Mouse (Mus musculus) adrenal gland, postnatal 25 days (tissue): ENCODE measurements around the gene Dhtkd1. TPM values are rescaled to one million over a fixed set of nuclear protein-coding genes. Genes with fewer than 3 reads are reported as not detected.

ENCODE experiments used
- DNase-seq: peaks from one replicate; pipeline ENCODE4 v3.0.0; 2021; ENCODE audit warnings: mixed read lengths
- total RNA-seq: library from RNA; stranded (reverse); gene quantifications from 2 replicates; pipeline ENCODE4 v1.2.3, GENCODE M21; 2021

Dhtkd1 gene
- total RNA-seq, 1 experiment from 2014 or later: 15.7 TPM

DNA sequence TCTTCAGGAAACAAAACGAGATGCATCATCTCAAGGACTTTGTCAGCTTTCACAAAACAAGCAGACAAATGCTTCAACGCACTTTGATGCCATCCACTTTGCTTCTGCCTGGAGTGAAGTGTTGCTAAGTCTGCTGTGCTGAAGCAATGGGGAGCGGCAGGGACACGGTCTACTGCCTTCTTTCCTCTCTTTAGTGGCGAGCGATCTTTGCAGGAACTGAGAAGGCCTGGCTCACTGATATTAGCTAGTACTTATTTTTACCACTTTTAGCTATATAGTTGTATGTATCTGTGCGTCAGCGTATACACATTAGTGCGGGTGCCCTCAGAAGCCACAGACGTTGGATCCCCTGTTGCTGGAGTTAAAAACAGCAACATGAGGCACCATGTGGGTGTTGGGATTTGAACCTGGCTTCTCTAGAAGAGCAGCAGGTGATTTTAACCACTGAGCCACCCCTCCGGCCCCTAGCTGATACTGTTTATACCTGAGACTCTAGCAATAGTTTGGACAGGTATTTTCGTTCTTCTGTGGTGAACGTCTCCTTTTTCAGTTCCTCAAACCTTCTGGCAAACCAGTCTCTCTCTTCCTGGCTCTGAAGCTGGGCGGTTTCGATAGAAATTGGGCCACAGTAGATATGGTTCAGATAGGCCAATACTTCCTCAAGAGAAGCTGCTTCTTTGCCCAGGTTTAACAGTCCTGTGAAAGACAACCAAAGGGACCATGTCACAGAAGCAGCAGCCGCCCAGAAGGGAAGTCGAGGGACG is 12.1 kb downstream of the Dhtkd1 start:
- no peak for DNase-seq

DNA sequence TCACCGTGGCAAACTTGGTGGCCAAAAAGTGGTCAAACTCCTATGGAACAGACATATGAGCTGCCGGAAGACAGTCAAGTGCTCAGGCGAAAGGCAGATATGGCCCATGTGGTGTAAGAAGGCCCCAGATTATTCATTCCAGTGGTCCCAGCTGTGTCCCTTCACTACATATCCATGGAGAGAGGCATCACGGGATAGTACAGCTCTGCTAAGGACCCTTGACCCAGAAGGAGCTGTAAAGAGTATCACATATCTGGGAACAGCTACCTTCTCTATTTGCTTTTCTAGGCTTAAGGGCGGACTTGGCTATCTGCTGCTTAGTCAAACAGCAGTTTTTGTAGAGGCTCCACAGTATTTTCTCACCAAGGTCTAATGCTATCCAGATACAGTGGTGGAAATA is 12.8 kb downstream of the Dhtkd1 start:
- no peak for DNase-seq

DNA sequence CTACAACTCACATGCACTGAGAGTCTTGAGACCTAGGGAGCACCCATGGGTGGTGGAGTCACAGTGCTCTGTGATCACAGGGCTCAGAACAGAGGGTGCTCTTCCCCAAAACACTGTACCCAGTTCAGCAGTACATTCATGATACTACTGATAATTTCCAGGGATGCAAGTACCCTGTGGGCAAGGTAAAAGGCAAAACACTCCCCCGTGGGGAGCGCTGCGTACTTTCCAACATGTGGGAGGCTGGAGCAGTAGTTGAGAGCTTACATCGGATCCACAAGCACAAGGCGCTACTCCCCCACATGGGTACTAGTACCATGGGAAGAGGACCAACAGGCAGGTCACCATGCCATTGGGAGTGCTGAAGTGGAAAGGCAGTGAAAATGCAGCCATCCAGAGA is 15.1 kb downstream of the Dhtkd1 start:
- DNase-seq: no peak

DNA sequence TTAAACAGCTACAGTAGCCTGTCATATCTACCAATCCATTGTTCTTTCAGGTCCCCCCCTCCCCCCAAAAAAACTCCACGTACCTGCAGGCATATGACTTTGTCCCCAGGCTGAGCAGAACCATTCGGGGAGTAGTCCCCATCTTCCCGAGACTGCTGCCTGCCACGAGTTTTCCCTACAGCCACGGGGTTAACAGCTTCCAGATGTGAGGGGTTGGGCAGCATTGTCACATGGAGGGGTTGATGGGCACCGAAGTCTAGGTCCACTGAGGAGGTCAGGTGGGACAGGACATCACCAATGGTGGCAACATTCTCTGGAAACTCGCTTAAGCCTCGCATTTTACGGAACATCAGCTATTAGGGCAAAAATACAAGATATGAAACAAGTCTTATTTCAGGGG is 18.8 kb downstream of the Dhtkd1 start:
- no peak for DNase-seq

DNA sequence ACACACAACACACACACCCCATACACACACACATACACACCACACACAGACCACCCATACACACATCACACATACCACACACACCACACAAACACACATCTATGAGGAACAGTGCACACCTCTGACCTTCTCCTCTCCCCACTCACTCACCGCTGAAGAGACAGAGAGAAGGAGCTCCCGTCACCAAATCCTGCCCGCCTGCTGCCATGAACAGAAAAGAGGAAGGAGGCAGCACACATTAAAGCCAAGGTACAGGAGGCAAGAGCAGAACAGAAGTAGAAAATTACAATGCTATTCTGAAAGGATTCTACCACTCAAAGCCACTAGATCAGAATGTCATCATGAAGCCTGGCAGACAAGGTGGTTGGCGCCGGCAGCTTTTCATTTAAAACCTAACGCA is 19.8 kb downstream of the Dhtkd1 start:
- DNase-seq: no peak

DNA sequence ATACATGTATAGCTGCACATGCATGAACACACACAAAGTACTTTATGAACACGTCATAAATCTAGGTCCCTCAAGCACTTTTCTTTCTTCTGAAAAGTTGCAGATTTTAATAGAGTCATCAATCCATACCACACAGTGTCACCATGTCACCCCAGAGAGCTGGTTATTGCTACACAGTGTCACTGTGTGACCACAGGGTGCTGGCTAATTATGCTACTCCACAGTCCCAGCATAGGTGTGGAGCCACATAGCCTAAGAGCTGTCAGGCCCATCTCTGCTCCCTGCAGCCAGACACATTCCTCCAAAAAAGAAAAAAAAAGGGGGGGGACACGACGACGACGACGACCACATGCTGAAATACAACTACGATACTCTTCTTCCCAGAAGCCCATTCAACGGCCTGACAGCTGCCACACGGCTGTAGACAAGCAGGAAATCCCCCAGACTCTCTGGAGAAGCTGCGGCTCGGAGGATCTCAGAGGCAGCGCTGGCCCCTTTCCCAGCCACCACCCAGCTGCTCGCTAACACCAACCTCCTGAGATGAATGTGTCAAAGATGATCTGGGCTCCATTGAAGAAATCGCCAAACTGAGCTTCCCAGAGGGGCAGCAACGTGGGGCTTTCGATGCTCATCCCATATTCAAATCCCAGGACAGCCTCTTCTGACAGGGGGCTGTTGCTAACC is 31.2 kb downstream of the Dhtkd1 start:
- DNase-seq: no peak

DNA sequence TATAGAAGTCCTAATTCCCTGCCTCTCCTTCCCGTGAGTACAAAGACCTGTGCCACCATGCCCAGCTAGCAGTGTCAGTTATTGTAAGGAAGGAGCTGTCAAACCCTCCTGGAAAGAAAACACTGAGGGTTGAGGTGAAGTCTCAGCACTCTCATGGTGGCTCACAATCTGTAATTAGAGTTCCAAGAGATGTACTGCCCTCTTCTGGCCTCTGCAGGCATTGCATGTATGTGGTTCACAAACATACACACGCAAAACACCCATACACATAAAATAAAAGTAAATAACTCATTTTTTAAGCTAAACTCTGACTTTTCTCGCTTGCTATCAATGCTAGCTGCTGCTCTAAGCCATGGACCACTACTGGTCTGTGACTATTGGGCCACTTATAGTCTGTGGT is 36.0 kb downstream of the Dhtkd1 start:
- peak; percentile 48 for DNase-seq

DNA sequence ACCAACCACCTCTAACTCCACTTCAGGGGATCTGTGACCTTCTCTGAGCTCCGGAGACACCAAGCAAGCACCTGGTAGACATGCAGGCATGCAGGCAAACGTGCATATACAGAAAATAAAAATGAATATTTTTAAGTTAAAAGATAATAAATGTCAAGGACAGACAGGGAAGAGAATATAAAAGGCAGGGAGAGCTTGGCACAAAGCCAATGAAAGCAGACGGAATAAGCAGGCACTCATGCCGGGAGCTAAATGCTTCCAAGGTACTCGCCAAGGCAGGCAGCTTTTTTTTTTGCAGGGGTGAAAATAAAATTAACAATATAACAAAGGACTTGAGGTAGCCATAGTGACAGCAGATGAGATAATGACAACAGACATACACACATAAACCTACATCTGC is 36.5 kb downstream of the Dhtkd1 start:
- peak; percentile 58 for DNase-seq

DNA sequence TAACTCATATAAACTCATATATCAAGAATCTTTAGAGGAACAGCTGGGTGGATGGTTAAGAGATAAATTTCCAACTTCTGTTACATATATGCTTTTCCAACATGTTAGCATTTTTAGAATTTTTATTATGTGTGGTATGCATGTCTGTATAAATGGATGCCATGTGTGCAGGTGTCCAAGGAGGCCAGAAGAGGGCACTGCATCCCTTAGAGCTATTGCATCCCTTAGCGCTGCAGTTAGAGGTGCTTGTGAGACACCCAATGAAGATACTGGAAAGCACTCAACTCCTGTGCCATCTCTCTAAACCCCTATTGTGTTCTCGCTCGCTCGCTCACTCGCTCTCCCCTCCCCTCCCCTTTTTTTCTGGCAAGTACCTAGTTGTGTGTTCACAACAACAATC is 42.4 kb downstream of the Dhtkd1 start:
- DNase-seq: no peak

DNA sequence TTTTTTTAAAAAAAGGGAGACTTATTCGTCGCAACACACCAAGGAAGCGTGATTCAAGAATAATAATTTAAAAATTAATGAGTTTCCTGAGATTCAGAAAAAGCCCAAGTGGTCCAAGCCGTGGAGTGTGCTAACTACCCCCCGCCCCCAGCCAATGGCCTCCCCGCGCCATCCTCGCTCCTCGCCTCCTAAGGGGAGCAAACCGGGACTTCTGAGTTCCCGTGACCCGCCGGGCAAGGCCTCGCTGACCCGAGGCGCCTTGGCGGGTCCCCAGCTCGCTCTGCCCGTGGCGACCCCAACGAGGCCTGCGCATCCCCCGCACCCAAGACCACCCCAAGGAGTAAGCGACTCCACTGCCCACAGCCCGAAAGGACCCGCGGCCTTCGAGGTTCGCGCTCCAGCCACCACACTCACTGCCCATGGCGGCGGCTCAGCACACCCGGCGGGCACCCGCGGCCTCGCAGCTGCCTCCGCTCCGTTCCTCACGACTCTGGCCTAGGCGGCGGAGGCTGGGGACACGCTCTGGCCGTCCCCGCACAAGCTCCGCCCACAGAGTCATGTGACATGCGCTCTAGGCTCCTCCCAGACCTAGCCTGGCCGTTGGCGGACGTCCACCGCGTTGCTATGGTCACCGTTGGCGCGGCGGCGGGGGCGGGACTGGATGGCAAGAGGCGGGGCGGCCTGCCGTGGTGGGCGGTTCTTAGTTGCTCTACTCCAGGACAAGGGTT is 47.6 kb downstream of the Dhtkd1 start, which contains the start of gene Sec61a2:
Gene Sec61a2 (minus strand): TSS at position 590 of the 728 bp plus-strand sequence.
- peak; percentile 100 for DNase-seq

DNA sequence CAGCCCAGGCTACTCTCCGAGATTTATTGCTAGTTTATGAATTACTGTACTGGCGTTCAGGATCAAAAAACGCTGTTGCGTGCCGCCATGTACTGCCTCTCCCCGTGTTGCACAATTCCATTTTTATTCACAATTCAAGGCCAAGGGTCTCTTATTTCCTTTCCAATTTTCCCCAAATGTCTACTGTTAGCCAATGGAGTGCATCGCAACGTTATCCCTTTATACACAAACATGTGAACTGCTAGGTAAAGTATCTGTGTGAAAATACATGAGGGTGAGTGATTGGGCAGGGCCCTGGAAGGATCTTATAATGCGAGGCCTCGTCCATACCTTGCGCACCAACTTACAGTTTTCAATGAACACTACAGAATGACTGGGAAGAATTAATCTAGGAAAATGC is 48.3 kb downstream of the Dhtkd1 start:
- no peak for DNase-seq

DNA sequence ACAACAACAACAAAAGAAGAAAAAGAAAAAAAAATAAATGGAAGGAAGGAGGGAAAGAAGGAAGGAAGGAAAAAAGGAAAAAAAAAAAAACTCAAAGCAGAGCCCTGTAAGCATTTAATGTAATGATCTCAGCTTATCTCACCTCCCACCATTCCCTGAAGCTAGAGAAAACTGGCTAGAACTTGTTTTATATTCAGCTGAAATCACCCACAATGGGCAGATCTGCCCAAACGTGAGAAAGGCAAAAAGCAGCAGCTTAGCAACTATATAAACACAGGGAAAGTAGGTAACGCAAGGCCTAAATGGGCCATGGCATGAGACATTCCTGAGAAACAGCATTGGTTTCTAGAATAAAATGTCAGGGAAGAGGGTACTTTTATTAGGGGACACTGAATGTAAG is 53.2 kb downstream of the Dhtkd1 start:
- DNase-seq: no peak

DNA sequence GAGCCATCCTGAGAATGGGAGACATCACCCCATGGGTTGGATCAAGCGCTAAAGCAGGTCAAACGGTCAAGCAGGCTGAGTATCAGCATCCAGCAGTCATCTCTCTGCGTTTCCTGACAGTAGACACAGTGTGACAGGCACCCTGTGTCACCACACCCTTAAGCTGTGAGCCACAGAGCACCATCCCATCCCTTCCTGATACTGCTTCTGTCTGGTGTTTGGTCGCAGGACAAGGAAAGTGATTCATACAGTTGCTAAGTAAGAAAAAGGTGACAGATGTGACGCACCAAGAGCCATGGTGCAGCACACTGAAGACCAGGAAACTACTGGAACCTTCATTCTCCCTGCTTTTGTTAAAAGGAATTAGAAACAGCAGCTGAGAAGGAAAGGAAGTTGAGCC is 53.7 kb downstream of the Dhtkd1 start:
- no peak for DNase-seq

DNA sequence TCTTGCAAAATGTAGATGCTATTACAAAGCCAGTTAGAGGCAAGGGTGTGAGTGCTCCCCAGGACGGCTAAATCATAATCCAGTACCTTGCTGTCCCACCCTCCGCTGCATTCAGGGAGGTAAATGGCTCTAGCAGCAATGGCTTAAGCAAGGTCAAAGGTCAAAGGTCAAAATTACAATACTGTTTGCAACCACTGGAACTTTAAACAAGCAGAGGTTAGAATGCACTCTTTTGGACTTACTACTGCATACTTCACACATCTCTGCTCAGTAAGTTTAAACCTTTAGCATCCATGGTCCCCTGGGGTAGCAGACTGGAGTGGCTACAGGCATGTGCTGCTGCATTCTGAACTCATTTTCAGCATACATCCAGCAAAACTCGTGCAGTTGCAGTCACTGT is 65.1 kb downstream of the Dhtkd1 start:
- no peak for DNase-seq

DNA sequence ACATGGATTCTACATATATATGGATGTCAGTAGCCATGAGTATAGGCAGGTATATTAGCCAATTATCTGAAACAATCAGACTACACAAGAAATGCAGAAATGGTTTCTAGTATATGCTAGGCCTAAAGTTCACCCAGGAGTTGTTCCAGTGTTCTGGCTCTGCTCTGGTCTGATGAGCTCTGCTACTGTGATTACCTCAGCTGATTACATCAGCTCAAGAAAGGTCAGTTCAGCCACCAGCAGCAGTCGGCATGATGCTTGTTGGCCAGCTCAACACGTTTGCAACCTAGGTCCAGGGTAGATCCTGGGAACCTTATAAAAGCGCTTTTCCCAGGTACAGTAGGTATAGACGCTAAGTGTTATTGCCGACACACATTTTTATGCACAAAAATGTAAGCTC is 72.8 kb downstream of the Dhtkd1 start:
- no peak for DNase-seq

DNA sequence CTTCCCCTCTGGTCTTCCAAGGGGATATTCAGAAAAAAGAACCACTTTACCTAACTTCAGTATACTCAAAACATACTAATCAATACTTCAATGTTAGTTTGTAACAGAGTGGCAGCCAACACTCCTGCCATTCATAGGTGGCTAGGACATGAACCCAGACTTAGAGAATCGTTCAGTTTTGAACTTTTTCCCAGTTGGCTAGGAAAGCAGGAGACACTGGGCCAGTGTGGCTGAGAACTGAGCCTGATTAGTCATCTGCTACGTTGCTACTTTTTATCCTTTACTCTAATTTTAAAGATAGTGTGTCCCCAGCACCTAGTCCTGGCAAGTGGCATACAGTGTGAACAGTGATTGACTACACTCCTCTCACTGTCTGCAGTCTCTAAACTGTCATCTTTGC is 74.9 kb downstream of the Dhtkd1 start:
- no peak for DNase-seq

DNA sequence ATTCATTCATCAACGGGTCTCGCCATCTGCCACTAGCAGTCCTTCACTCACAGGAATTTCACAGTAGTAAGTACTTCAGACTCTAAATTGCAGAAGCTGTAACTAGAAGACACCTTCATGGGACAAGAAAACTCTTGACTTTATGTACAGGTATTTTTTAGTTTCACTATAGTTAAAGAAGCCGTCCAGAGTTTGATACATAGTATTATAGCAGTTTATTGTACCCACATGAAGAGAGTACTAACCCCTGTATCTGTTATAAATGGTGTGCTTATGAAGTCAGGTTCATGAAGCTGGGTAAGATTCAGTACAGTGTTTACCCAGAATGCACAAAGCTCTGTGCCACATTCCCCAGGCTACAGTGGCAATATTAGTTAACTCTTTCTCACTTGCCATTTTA is 79.8 kb downstream of the Dhtkd1 start, which contains the start of gene Gm13199:
Gene Gm13199 (minus strand): TSS at position 101 of the 400 bp plus-strand sequence.
- no peak for DNase-seq

DNA sequence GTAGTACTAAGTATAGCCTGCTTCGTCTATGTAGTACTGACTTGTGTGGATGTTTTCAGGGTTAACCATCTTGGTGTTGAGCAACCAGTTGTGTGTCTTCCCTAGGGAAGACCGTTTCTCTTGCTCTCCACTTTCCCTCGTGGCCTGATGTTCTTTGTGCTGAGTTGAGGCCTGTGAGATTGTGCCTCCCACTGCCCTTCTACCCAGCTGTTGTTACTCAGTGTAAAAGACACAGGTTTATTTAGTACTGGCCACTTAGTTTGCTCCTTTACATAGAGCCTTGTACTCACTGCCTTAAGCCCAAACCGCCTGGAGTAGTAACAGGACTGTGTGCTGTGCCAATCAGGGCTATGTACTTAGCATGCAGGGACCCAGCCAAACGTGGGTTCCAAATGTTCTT is 90.7 kb downstream of the Dhtkd1 start:
- DNase-seq: no peak

DNA sequence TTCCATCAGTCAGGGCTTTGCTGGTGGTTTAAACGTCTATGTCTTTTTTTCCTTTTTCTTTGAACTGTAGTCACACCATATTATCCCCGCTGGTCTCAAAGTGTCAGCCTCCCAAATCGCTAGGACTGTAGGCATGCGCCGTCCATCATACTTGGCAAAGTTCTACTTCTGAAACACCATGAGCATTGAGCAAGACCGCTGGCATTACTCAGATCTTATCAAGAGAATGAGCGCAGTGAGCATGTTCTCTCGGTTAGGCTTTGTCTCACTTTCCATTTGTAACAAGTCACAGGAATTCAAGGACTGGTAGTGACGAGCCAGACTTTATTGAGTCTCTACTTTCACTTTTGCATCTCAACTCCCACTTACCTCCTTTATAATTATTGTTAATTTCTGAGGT is 91.5 kb downstream of the Dhtkd1 start:
- peak; percentile 41 for DNase-seq
